Mouse (Mus musculus) MEL (cell line): ENCODE data around the gene 1700001O22Rik. TPM values are rescaled to one million over a fixed set of nuclear protein-coding genes. Genes with fewer than 3 reads are reported as not detected.

Source experiments
- DNase-seq: peaks from one replicate; pipeline ENCODE4 v3.0.0; 2011; ENCODE audit warnings: low read depth, low spot score
- H3K27ac ChIP-seq: 2 replicates; pipeline ENCODE4 v1.5.1; 2012; ENCODE audit warnings: low read depth, mild to moderate bottlenecking, control low read depth, low read length, moderate library complexity; ENCODE audit not compliant: control insufficient read depth
- H3K27me3 ChIP-seq, 2 experiments: fragments of 150-350 bp in 1 of 2; sonication (generic) in 1 of 2; 2 replicates each; pipeline ENCODE4 v1.6.1; 2012; ENCODE audit warnings: low read length in 2 of 2, mild to moderate bottlenecking in 2 of 2, improper control_type of control experiment in 1 of 2, moderate library complexity in 1 of 2; ENCODE audit not compliant: insufficient read depth in 2 of 2, control insufficient read depth in 1 of 2
- H3K36me3 ChIP-seq, 2 experiments: 2 replicates each; pipeline ENCODE4 v1.6.1; 2012 to 2014; ENCODE audit warnings: low read length in 2 of 2, improper control_type of control experiment in 1 of 2, inconsistent platforms in 1 of 2, mild to moderate bottlenecking in 1 of 2; ENCODE audit not compliant: insufficient read depth in 2 of 2, control insufficient read depth in 1 of 2
- H3K4me1 ChIP-seq, 2 experiments: fragments of 150-350 bp in 1 of 2; sonication (generic) in 1 of 2; 2 replicates each; pipeline ENCODE4 v1.6.1; 2012; ENCODE audit warnings: low read length in 2 of 2, improper control_type of control experiment in 1 of 2, mild to moderate bottlenecking in 1 of 2; ENCODE audit not compliant: insufficient read depth in 2 of 2, control insufficient read depth in 1 of 2
- H3K4me3 ChIP-seq, 2 experiments: fragments of 150-350 bp in 1 of 2; sonication (generic) in 1 of 2; 2 replicates each; pipeline ENCODE4 v1.5.1; 2012; ENCODE audit warnings: low read depth in 2 of 2, low read length in 2 of 2, mild to moderate bottlenecking in 2 of 2, moderate library complexity in 2 of 2, control low read depth in 1 of 2, improper control_type of control experiment in 1 of 2; ENCODE audit not compliant: control insufficient read depth in 1 of 2, insufficient read depth in 1 of 2
- H3K79me2 ChIP-seq: 2 replicates; pipeline ENCODE4 v1.6.1; 2012; ENCODE audit warnings: mild to moderate bottlenecking, low read length, moderate library complexity; ENCODE audit not compliant: control insufficient read depth, poor library complexity, insufficient read depth
- H3K9ac ChIP-seq: 2 replicates; pipeline ENCODE4 v1.6.1; 2012; ENCODE audit warnings: low read depth, mild to moderate bottlenecking, control low read depth, low read length, moderate library complexity; ENCODE audit not compliant: control insufficient read depth, poor library complexity, severe bottlenecking
- H3K9me3 ChIP-seq: fragments of 150-350 bp; sonication (generic); replicated peaks from 2 replicates; pipeline ENCODE4 v1.6.1; 2012; ENCODE audit warnings: mild to moderate bottlenecking, low read length, improper control_type of control experiment, moderate library complexity; ENCODE audit not compliant: insufficient read depth
- CHD2 ChIP-seq: IDR thresholded peaks from 2 replicates; pipeline ENCODE4 v1.6.1; 2011; ENCODE audit warnings: low read length, improper control_type of control experiment
- CTCF ChIP-seq, 3 experiments: IDR thresholded peaks in 2 of 3; conservative IDR thresholded peaks in 1 of 3; 2 replicates each; pipeline ENCODE4 v1.5.1; 2011 to 2012; ENCODE audit warnings: low read length in 3 of 3, low read depth in 2 of 3, mild to moderate bottlenecking in 2 of 3, improper control_type of control experiment in 1 of 3, inconsistent platforms in 1 of 3, mixed read lengths in 1 of 3, moderate library complexity in 1 of 3; ENCODE audit not compliant: control insufficient read depth in 1 of 3, insufficient read depth in 1 of 3, poor library complexity in 1 of 3, severe bottlenecking in 1 of 3
- ELF1 ChIP-seq: IDR thresholded peaks from 2 replicates; pipeline ENCODE4 v1.6.1; 2014; ENCODE audit warnings: low read depth, mild to moderate bottlenecking, inconsistent platforms, low read length, improper control_type of control experiment, moderate library complexity
- EP300 ChIP-seq, 2 experiments: IDR thresholded peaks; 2 replicates each; pipeline ENCODE4 v1.6.1; 2011; ENCODE audit warnings: improper control_type of control experiment in 2 of 2, low read length in 2 of 2, low read depth in 1 of 2, mild to moderate bottlenecking in 1 of 2
- ETS1 ChIP-seq: IDR thresholded peaks from 2 replicates; pipeline ENCODE4 v1.6.1; 2012; ENCODE audit warnings: low read depth, mild to moderate bottlenecking, inconsistent platforms, low read length, improper control_type of control experiment, moderate library complexity
- GATA1 ChIP-seq: IDR thresholded peaks from 2 replicates; pipeline ENCODE4 v1.6.1; 2011; ENCODE audit warnings: low read depth, low read length, improper control_type of control experiment
- JUND ChIP-seq: IDR thresholded peaks from 2 replicates; pipeline ENCODE4 v1.6.1; 2011; ENCODE audit warnings: low read depth, mild to moderate bottlenecking, improper control_type of control experiment, low read length
- KAT2A ChIP-seq: conservative IDR thresholded peaks from 2 replicates; pipeline ENCODE4 v1.6.1; 2012; ENCODE audit warnings: low read depth, low read length, improper control_type of control experiment, inconsistent platforms
- MAFK ChIP-seq: IDR thresholded peaks from 2 replicates; pipeline ENCODE4 v1.6.1; 2011; ENCODE audit warnings: low read depth, mild to moderate bottlenecking, low read length, improper control_type of control experiment, borderline replicate concordance
- MAX ChIP-seq: IDR thresholded peaks from 2 replicates; pipeline ENCODE4 v1.6.1; 2011; ENCODE audit warnings: low read length, improper control_type of control experiment
- MAZ ChIP-seq: IDR thresholded peaks from 2 replicates; pipeline ENCODE4 v1.6.1; 2012; ENCODE audit warnings: low read depth, mild to moderate bottlenecking, inconsistent platforms, low read length, improper control_type of control experiment
- MEF2A ChIP-seq: IDR thresholded peaks from 2 replicates; pipeline ENCODE4 v1.6.1; 2014; ENCODE audit warnings: low read depth, mild to moderate bottlenecking, inconsistent platforms, low read length, improper control_type of control experiment; ENCODE audit not compliant: poor library complexity, insufficient replicate concordance, severe bottlenecking; ENCODE audit errors: extremely low read depth
- MYB ChIP-seq: IDR thresholded peaks from 2 replicates; pipeline ENCODE4 v1.6.1; 2011; ENCODE audit warnings: mild to moderate bottlenecking, low read depth, low read length, improper control_type of control experiment
- MYC ChIP-seq: IDR thresholded peaks from 2 replicates; pipeline ENCODE4 v1.6.1; 2011; ENCODE audit warnings: low read depth, mild to moderate bottlenecking, low read length, improper control_type of control experiment, moderate library complexity
- POLR2A ChIP-seq, 2 experiments: IDR thresholded peaks; 2 replicates each; pipeline ENCODE4 v1.6.1; 2011 to 2012; ENCODE audit warnings: low read length in 2 of 2, mild to moderate bottlenecking in 2 of 2, control low read depth in 1 of 2, improper control_type of control experiment in 1 of 2, low read depth in 1 of 2, moderate library complexity in 1 of 2; ENCODE audit not compliant: control insufficient read depth in 1 of 2, insufficient read depth in 1 of 2, poor library complexity in 1 of 2
- POLR2AphosphoS2 ChIP-seq: IDR thresholded peaks from 2 replicates; pipeline ENCODE4 v1.6.1; 2011; ENCODE audit warnings: low read length, improper control_type of control experiment
- RCOR1 ChIP-seq: IDR thresholded peaks from 2 replicates; pipeline ENCODE4 v1.6.1; 2012; ENCODE audit warnings: low read depth, mild to moderate bottlenecking, inconsistent platforms, low read length, improper control_type of control experiment
- TAL1 ChIP-seq: IDR thresholded peaks from 2 replicates; pipeline ENCODE4 v1.6.1; 2012; ENCODE audit warnings: mild to moderate bottlenecking, inconsistent platforms, low read length, moderate library complexity, mixed read lengths
- TBP ChIP-seq: IDR thresholded peaks from 2 replicates; pipeline ENCODE4 v1.8.0; 2011; ENCODE audit warnings: low read depth, low read length, improper control_type of control experiment
- USF1 ChIP-seq: IDR thresholded peaks from 2 replicates; pipeline ENCODE4 v1.6.1; 2014; ENCODE audit warnings: low read depth, mild to moderate bottlenecking, inconsistent platforms, low read length, improper control_type of control experiment, moderate library complexity
- ZC3H11A ChIP-seq: IDR thresholded peaks from 2 replicates; pipeline ENCODE4 v1.6.1; 2012; ENCODE audit warnings: low read depth, mild to moderate bottlenecking, inconsistent platforms, low read length, improper control_type of control experiment
- ZKSCAN1 ChIP-seq: IDR thresholded peaks from 2 replicates; pipeline ENCODE4 v1.6.1; 2012; ENCODE audit warnings: low read depth, mild to moderate bottlenecking, inconsistent platforms, low read length, improper control_type of control experiment, moderate library complexity
- ZMIZ1 ChIP-seq: IDR thresholded peaks from 2 replicates; pipeline ENCODE4 v1.6.1; 2012; ENCODE audit warnings: low read depth, mild to moderate bottlenecking, inconsistent platforms, low read length, improper control_type of control experiment, moderate library complexity
- ZNF384 ChIP-seq: IDR thresholded peaks from 2 replicates; pipeline ENCODE4 v1.6.1; 2012; ENCODE audit warnings: low read depth, mild to moderate bottlenecking, inconsistent platforms, low read length, improper control_type of control experiment
- polyA plus RNA-seq, 2 experiments: library from polyadenylated mRNA; stranded (reverse) in 1 of 2; unstranded in 1 of 2; fragments of >175 nt in 1 of 2; fragments of >200 nt in 1 of 2; gene quantifications; 2 replicates each; pipeline versions ENCODE4 v1.2.1 to v1.2.4; 2012; ENCODE audit warnings: low replicate concordance in 2 of 2, low read depth in 1 of 2; ENCODE audit not compliant: insufficient read length in 2 of 2, insufficient read depth in 1 of 2, missing spikeins in 1 of 2
- total RNA-seq: library from RNA; depleted of rRNA; stranded (reverse); fragments of 300-350 nt; gene quantifications from 2 replicates; pipeline ENCODE4 v1.2.3, GENCODE M21; 2012

1700001O22Rik gene
- total and polyA plus RNA-seq, 3 experiments: 0.50 to 1.8 TPM; not detected in 1

DNA sequence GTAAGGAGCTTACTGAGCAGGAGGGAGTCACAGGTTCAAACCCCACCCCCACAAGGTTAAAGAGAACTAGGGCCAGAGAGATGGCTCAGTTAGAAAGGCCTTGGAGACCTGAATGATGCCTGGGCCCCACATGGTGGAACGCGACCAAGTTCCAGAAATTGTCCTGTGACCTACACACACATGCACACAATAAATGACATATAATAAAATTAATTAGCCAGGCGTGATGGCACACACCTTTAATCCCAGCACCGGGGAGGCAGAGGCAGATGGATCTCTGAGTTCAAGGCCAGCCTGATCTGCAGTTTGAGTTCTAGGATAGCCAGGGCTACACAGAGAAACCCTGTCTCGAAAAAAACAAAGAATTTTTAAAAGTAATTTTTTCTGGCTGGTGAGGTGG lies 51.0 kb downstream of the 1700001O22Rik start:
- no peaks in the 10 kb centered on the region for H3K9me3 ChIP-seq
- H3K27me3 ChIP-seq: no peaks in the 10 kb centered on the region; a peak in 1 of 4 replicates
- no peaks in the 10 kb centered on the region for H3K79me2 ChIP-seq
- H3K9ac ChIP-seq: no peak overlapping the region
- no peaks in the 10 kb centered on the region for H3K4me1 ChIP-seq
- no peak for DNase-seq
- no peak for TF ChIP-seq ZC3H11A
- no peak for TF ChIP-seq MEF2A
- no peak for TF ChIP-seq MAZ
- no peak for TF ChIP-seq CHD2
- TF ChIP-seq MYB: no peak
- no peak for TF ChIP-seq ETS1
- TF ChIP-seq MYC: no peak
- no peak for TF ChIP-seq EP300 (IDR thresholded peaks at IDR 0.05; ENCODE audit: low read depth in 1 of 2, low read length in 2 of 2)
- TF ChIP-seq TBP: no peak
- no peak for TF ChIP-seq MAFK
- no peak for TF ChIP-seq ELF1
- TF ChIP-seq, all 39 proteins: peak for 0
- Histone ChIP-seq H3K4me3 (no peak overlapping the region), H3K36me3 (no peaks in the 10 kb centered on the region), H3K27ac (no peak overlapping the region)

- DNase-seq: no peak
- Histone ChIP-seq H3K9ac (no peak overlapping the region), H3K4me1 (no peaks in the 10 kb centered on the region), H3K36me3 (no peaks in the 10 kb centered on the region), H3K9me3 (no peaks in the 10 kb centered on the region), H3K79me2 (no peaks in the 10 kb centered on the region), H3K27me3 (no peaks in the 10 kb centered on the region; a peak in 1 of 4 replicates), H3K4me3 (no peak overlapping the region), H3K27ac (no peak overlapping the region)
- no peak for TF ChIP-seq POLR2A (IDR thresholded peaks at IDR 0.05; ENCODE audit: control insufficient read depth in 1 of 2, insufficient read depth in 1 of 2, low read depth in 1 of 2, low read length in 2 of 2, poor library complexity in 1 of 2)
- no peak for TF ChIP-seq JUND
- no peak for TF ChIP-seq KAT2A
- TF ChIP-seq MAZ: no peak
- no peak for TF ChIP-seq TAL1
- TF ChIP-seq ZC3H11A: no peak
- TF ChIP-seq ZNF384: no peak
- TF ChIP-seq GATA1: no peak
- TF ChIP-seq MAX: no peak
- TF ChIP-seq CTCF (IDR thresholded peaks at IDR 0.05 in 2 of 3, conservative IDR thresholded peaks at IDR 0.05 in 1 of 3; ENCODE audit: control insufficient read depth in 1 of 3, insufficient read depth in 1 of 3, low read depth in 2 of 3, low read length in 3 of 3, poor library complexity in 1 of 3, severe bottlenecking in 1 of 3): no peak
- TF ChIP-seq USF1: no peak
- TF ChIP-seq POLR2AphosphoS2: no peak
- no peak for TF ChIP-seq RCOR1
- TF ChIP-seq ZKSCAN1: no peak
- no peak for TF ChIP-seq ZMIZ1
- TF ChIP-seq MEF2A: no peak
- TF ChIP-seq EP300 (IDR thresholded peaks at IDR 0.05; ENCODE audit: low read depth in 1 of 2, low read length in 2 of 2): no peak
Observed at GRCm38 (mm10) chr2:30750025-30750424, 53.4 kb downstream of the 1700001O22Rik start.
